ENCODE assay signal across 25 mouse cellular contexts in genomic region chr2:115346551-115346950, GRCm38 (mm10).
A peak's percentile ranks its signal among the peaks of the same experiment; 100 is the strongest.
DNase-seq lines count a peak whose midpoint lies in the region; ATAC-seq and TF ChIP-seq lines count a peak whose summit lies in the region.
"Had no signal": no experiment of that assay in that cellular context is flagged by ENCODE, and none has a peak within 500 bp of the region (broad histone marks: within the 10 kb centered on the region; RNA-seq: fewer than 3 reads in every experiment).

No protein-coding gene starts in this region.

- no peak overlapping the region for H3K27ac ChIP-seq in forebrain, embryonic 16.5 days (ENCODE audit: low read length)
- H3K27ac ChIP-seq in forebrain, embryonic 15.5 days (replicated peaks) = no peak overlapping the region
- H3K27ac ChIP-seq: heart, embryonic 13.5 days; hindbrain, embryonic 12.5 days; layer of hippocampus, adult 2 months; limb, embryonic 13.5 days; liver, embryonic 13.5 days; midbrain, embryonic 13.5 days had no signal

- H3K9me3 ChIP-seq in forebrain, embryonic 16.5 days (ENCODE audit: control insufficient read depth, low read length) = no peaks in the 10 kb centered on the region
- no peaks in the 10 kb centered on the region for H3K9me3 ChIP-seq in forebrain, embryonic 15.5 days
- H3K9me3 ChIP-seq: heart, embryonic 13.5 days; hindbrain, embryonic 12.5 days; limb, embryonic 13.5 days; liver, embryonic 13.5 days; midbrain, embryonic 13.5 days had no signal

- TF ChIP-seq CTCF in Patski (IDR thresholded peaks at IDR 0.05) = no peak

- H3K27me3 ChIP-seq in forebrain, embryonic 16.5 days (replicated peaks; ENCODE audit: control insufficient read depth, insufficient read depth, low read length) = no peaks in the 10 kb centered on the region
- no peaks in the 10 kb centered on the region for H3K27me3 ChIP-seq in forebrain, embryonic 15.5 days
- H3K27me3 ChIP-seq in Patski = no peaks in the 10 kb centered on the region
- H3K27me3 ChIP-seq: heart, embryonic 13.5 days; hindbrain, embryonic 12.5 days; liver, embryonic 13.5 days had no signal

- DNase-seq in layer of hippocampus, adult 9-10 months (ENCODE audit: low spot score) = peak; percentile 0
- no peak for DNase-seq in layer of hippocampus, adult 8-10 months (ENCODE audit: low spot score in 2 of 2)
- DNase-seq in Patski (ENCODE audit: low read depth, low spot score) = peak; percentile 93
- DNase-seq in fat pad, adult 2 months (ENCODE audit: extremely low read depth, low read depth, low spot score) = peak; percentile 36
- DNase-seq in spleen, adult 18-20 months = no peak
- DNase-seq: adrenal gland, postnatal 10 days; cerebellum, adult 18-20 months; cerebellum, postnatal 14 days; gastrocnemius, postnatal 10 days; heart, adult 18-20 months; heart, postnatal 14 days; liver, embryonic 13.5 days; lung, adult 2 months; right cerebral cortex, postnatal 14 days; thymus, postnatal 25 days had no signal

- no peak for ATAC-seq in forebrain, embryonic 16.5 days
- no peak for ATAC-seq in forebrain, embryonic 15.5 days (replicated peaks)
- peak; percentile 87 for ATAC-seq in Patski
- no peak for ATAC-seq in erythroblast, adult 5-6 weeks (replicated peaks; ENCODE audit: low FRiP score, poor library complexity, severe bottlenecking)
- ATAC-seq: CD4-positive, CD25-positive, alpha-beta regulatory T cell, adult 4 months; intestine, postnatal 0 days; midbrain, embryonic 13.5 days had no signal

- WGBS in forebrain, embryonic 16.5 days = 33% methylated on average over 6 of the region's 6 CpGs
- 40% methylated on average over 6 of the region's 6 CpGs for WGBS in forebrain, embryonic 15.5 days

- peak overlapping the region; percentile 25; the same call in 1 of the 2 replicates for H3K4me2 ChIP-seq in forebrain, embryonic 16.5 days (ENCODE audit: low read length)
- H3K4me2 ChIP-seq in forebrain, embryonic 15.5 days (replicated peaks) = no peak overlapping the region
- H3K4me2 ChIP-seq: heart, embryonic 13.5 days; hindbrain, embryonic 12.5 days; limb, embryonic 13.5 days; liver, embryonic 13.5 days; midbrain, embryonic 13.5 days had no signal

- no peaks in the 10 kb centered on the region for H3K36me3 ChIP-seq in forebrain, embryonic 16.5 days (ENCODE audit: control insufficient read depth, insufficient read depth)
- H3K36me3 ChIP-seq in forebrain, embryonic 15.5 days = no peaks in the 10 kb centered on the region
- H3K36me3 ChIP-seq: heart, embryonic 13.5 days; hindbrain, embryonic 12.5 days; limb, embryonic 13.5 days; liver, embryonic 13.5 days; midbrain, embryonic 13.5 days had no signal

- no peak overlapping the region for H3K4me3 ChIP-seq in forebrain, embryonic 16.5 days (replicated peaks; ENCODE audit: low read length)
- no peak overlapping the region for H3K4me3 ChIP-seq in forebrain, embryonic 15.5 days
- H3K4me3 ChIP-seq: heart, embryonic 13.5 days; hindbrain, embryonic 12.5 days; layer of hippocampus, adult 2 months; limb, embryonic 13.5 days; liver, embryonic 13.5 days; midbrain, embryonic 13.5 days had no signal

- in situ Hi-C loops in Patski (cut with MboI; ENCODE audit: low pct_unique_long_range_greater_than_20kb) = no loop called here

- no peak overlapping the region for H3K9ac ChIP-seq in forebrain, embryonic 16.5 days (replicated peaks; ENCODE audit: low read depth, low read length)
- H3K9ac ChIP-seq in forebrain, embryonic 15.5 days (replicated peaks) = no peak overlapping the region
- H3K9ac ChIP-seq: heart, embryonic 13.5 days; hindbrain, embryonic 12.5 days; limb, embryonic 13.5 days; liver, embryonic 13.5 days; midbrain, embryonic 13.5 days had no signal

- POLR2A ChIA-PET in Patski (lab: Charles Lee) = interaction anchor here (2.1 kb wide), 1 partner anchor 136 kb away, joined by 7 read pairs; no protein-coding TSS in a partner anchor

- CTCF ChIA-PET in Patski (lab: Charles Lee) = interaction anchor here (1.0 to 1.2 kb wide), 2 partner anchors 12 to 57 kb away, joined by 3 to 4 read pairs; no protein-coding TSS in a partner anchor

- H3K4me1 ChIP-seq in forebrain, embryonic 16.5 days (replicated peaks; ENCODE audit: control insufficient read depth, insufficient read depth, low read length) = peaks cover 5% of the 10 kb centered on the region
- peaks cover 8% of the 10 kb centered on the region for H3K4me1 ChIP-seq in forebrain, embryonic 15.5 days
- H3K4me1 ChIP-seq: hindbrain, embryonic 12.5 days; liver, embryonic 13.5 days; midbrain, embryonic 13.5 days had no signal

Comparison
In these comparisons a context has a peak if more than half of its experiments do, and no peak if none do; other contexts are left out.
1. DNase-seq: peak in layer of hippocampus, adult 9-10 months (single experiment), Patski (single experiment) and fat pad, adult 2 months (single experiment); none in layer of hippocampus, adult 8-10 months (0 of 2) and spleen, adult 18-20 months (0 of 2).